Mouse (Mus musculus): ENCODE results near the gene Hectd4. TPM values are rescaled to one million over a fixed set of nuclear protein-coding genes. Genes with fewer than 3 reads are reported as not detected.

The Hectd4 gene
- total RNA-seq, 2 experiments from 2014 or later, result 6.5 to 22.8 TPM

- no peak for ATAC-seq (replicated peaks; ENCODE audit: poor library complexity)
Measured at GRCm38 (mm10) chr5:121387126-121387525, 167.1 kb downstream of the Hectd4 start.

GRCm38 (mm10) chr5:121389106-121389505 lies 169.1 kb downstream of the Hectd4 start:
- no peak for ATAC-seq (replicated peaks; ENCODE audit: poor library complexity)

GRCm38 (mm10) chr5:121389691-121390090 lies 169.7 kb downstream of the Hectd4 start:
- no peak for ATAC-seq (replicated peaks; ENCODE audit: poor library complexity)

GRCm38 (mm10) chr5:121392667-121393380 lies 172.8 kb downstream of the Hectd4 start:
- peak; percentile 45; the same call in 1 of the 2 replicates for ATAC-seq (replicated peaks; ENCODE audit: poor library complexity)

- ATAC-seq (replicated peaks; ENCODE audit: poor library complexity), result no peak
Measured at GRCm38 (mm10) chr5:121393402-121393801, 173.4 kb downstream of the Hectd4 start.

GRCm38 (mm10) chr5:121395621-121396020 lies 175.6 kb downstream of the Hectd4 start:
- ATAC-seq (replicated peaks; ENCODE audit: poor library complexity), result no peak

- peak; percentile 84 for ATAC-seq (replicated peaks; ENCODE audit: poor library complexity)
Measured at GRCm38 (mm10) chr5:121397187-121398145, 177.4 kb downstream of the Hectd4 start, which contains the start of gene Naa25. Naa25 (plus strand) TSS chr5:121397936.

GRCm38 (mm10) chr5:121398146-121398964 lies 178.3 kb downstream of the Hectd4 start:
- ATAC-seq (replicated peaks; ENCODE audit: poor library complexity), result peak; percentile 1; the same call in 1 of the 2 replicates

- ATAC-seq (replicated peaks; ENCODE audit: poor library complexity), result no peak
Measured at GRCm38 (mm10) chr5:121398965-121399462, 179.0 kb downstream of the Hectd4 start.

GRCm38 (mm10) chr5:121399540-121399939 lies 179.5 kb downstream of the Hectd4 start:
- no peak for ATAC-seq (replicated peaks; ENCODE audit: poor library complexity)

GRCm38 (mm10) chr5:121400064-121400463 lies 180.0 kb downstream of the Hectd4 start:
- ATAC-seq (replicated peaks; ENCODE audit: poor library complexity), result peak; percentile 12; the same call in 1 of the 2 replicates

- ATAC-seq (replicated peaks; ENCODE audit: poor library complexity), result no peak
Measured at GRCm38 (mm10) chr5:121400849-121401248, 180.8 kb downstream of the Hectd4 start.

- ATAC-seq (replicated peaks; ENCODE audit: poor library complexity), result no peak
Measured at GRCm38 (mm10) chr5:121407856-121408255, 187.8 kb downstream of the Hectd4 start.

GRCm38 (mm10) chr5:121410975-121411374 lies 191.0 kb downstream of the Hectd4 start:
- no peak for ATAC-seq (replicated peaks; ENCODE audit: poor library complexity)

Other genes starting within 250 kb of the Hectd4 start
- gene Rph3a, start 210.1 kb upstream of the Hectd4 start, total RNA-seq (2015), result not detected in 2 replicates
- not detected in 2 replicates for gene Rph3a, start 210.1 kb upstream of the Hectd4 start, total RNA-seq (2017)
- 20.8 TPM in 2 replicates for gene Ptpn11, start 28.8 kb upstream of the Hectd4 start, total RNA-seq (2015)
- gene Ptpn11, start 28.8 kb upstream of the Hectd4 start, total RNA-seq (2017), result 41.5 and 48.1 TPM in 2 replicates
- gene Rpl6, start 15.7 kb upstream of the Hectd4 start, total RNA-seq (2015), result 2,970 and 3,030 TPM in 2 replicates
- gene Rpl6, start 15.7 kb upstream of the Hectd4 start, total RNA-seq (2017), result 1,387 and 1,567 TPM in 2 replicates
- gene Trafd1, start 165.4 kb downstream of the Hectd4 start, total RNA-seq (2015), result 29.1 and 36.4 TPM in 2 replicates
- 37.5 and 38.5 TPM in 2 replicates for gene Trafd1, start 165.4 kb downstream of the Hectd4 start, total RNA-seq (2017)
- gene Naa25, start 177.7 kb downstream of the Hectd4 start, total RNA-seq (2015), result 35.9 and 39.7 TPM in 2 replicates
- gene Naa25, start 177.7 kb downstream of the Hectd4 start, total RNA-seq (2017), result 66.4 and 80.6 TPM in 2 replicates
- 0.34 TPM in 1 of 2 replicates, not detected in the other for gene Tmem116, start 231.7 kb downstream of the Hectd4 start, total RNA-seq (2015)
- 0.34 and 0.42 TPM in 2 replicates for gene Tmem116, start 231.7 kb downstream of the Hectd4 start, total RNA-seq (2017)
- gene Erp29, start 232.3 kb downstream of the Hectd4 start, total RNA-seq (2015), result 225 and 238 TPM in 2 replicates
- 1,016 and 1,033 TPM in 2 replicates for gene Erp29, start 232.3 kb downstream of the Hectd4 start, total RNA-seq (2017)

Data from megakaryocyte progenitor cell, adult 5-6 weeks (primary cell).